Mouse (Mus musculus): ENCODE results near the gene Fignl2. TPM values are rescaled to one million over a fixed set of nuclear protein-coding genes. Genes with fewer than 3 reads are reported as not detected.

Gene Fignl2
- total and polyA plus RNA-seq, 3 experiments = not detected

- no peak overlapping the region for H3K27ac ChIP-seq (ENCODE audit: insufficient read depth, low read depth)
- no peak for DNase-seq (ENCODE audit: extremely low read depth)
- in situ Hi-C loops (cut with MboI; ENCODE audit: low pct_ligation_motif_present, low pct_unique_long_range_greater_than_20kb, low sequenced_read_pairs) = no loop called here
- no peak overlapping the region for H3K4me3 ChIP-seq (replicated peaks in 1 of 3; ENCODE audit: low read depth in 2 of 3, low read length in 2 of 3, poor library complexity in 1 of 3)
- no peaks in the 10 kb centered on the region for H3K36me3 ChIP-seq (replicated peaks in 1 of 2; ENCODE audit: control insufficient read depth in 1 of 2, insufficient read depth in 1 of 2, low read length in 1 of 2)
- H3K4me1 ChIP-seq (ENCODE audit: control insufficient read depth in 1 of 2, insufficient read depth in 2 of 2) = no peaks in the 10 kb centered on the region
- H3K79me2 ChIP-seq (replicated peaks; ENCODE audit: control insufficient read depth, extremely low read depth, insufficient read depth, poor library complexity, severe bottlenecking) = no peaks in the 10 kb centered on the region
- dilution Hi-C loops (cut with MboI; ENCODE audit: extremely low pct_ligation_motif_present, extremely low pct_unique_long_range_greater_than_20kb, low sequenced_read_pairs) = no loop called here
- H3K9me3 ChIP-seq (replicated peaks; ENCODE audit: low read length) = peaks cover 16% of the 10 kb centered on the region
- TF ChIP-seq UBTF (IDR thresholded peaks at IDR 0.05; ENCODE audit: low read depth, low read length) = no peak
- no peak for TF ChIP-seq MAFK (IDR thresholded peaks at IDR 0.05; ENCODE audit: insufficient replicate concordance, low read length)
- TF ChIP-seq MXI1 (IDR thresholded peaks at IDR 0.05; ENCODE audit: low read depth, low read length) = no peak
- H3K9ac ChIP-seq (ENCODE audit: insufficient read depth, low read depth) = no peak overlapping the region
- H3K27me3 ChIP-seq (replicated peaks) = peaks cover 31% of the 10 kb centered on the region
- no peak overlapping the region for H3K4me2 ChIP-seq (ENCODE audit: insufficient read depth, low read depth, poor library complexity, severe bottlenecking)
Observed at GRCm38 (mm10) chr15:101054541-101054940, 23.8 kb downstream of the Fignl2 start.

- H3K9ac ChIP-seq (ENCODE audit: insufficient read depth, low read depth) = no peak overlapping the region
- H3K4me1 ChIP-seq (ENCODE audit: control insufficient read depth in 1 of 2, insufficient read depth in 2 of 2) = no peaks in the 10 kb centered on the region
- peaks cover 16% of the 10 kb centered on the region for H3K9me3 ChIP-seq (replicated peaks; ENCODE audit: low read length)
- in situ Hi-C loops (cut with MboI; ENCODE audit: low pct_ligation_motif_present, low pct_unique_long_range_greater_than_20kb, low sequenced_read_pairs) = no loop called here
- no peaks in the 10 kb centered on the region for H3K79me2 ChIP-seq (replicated peaks; ENCODE audit: control insufficient read depth, extremely low read depth, insufficient read depth, poor library complexity, severe bottlenecking)
- dilution Hi-C loops (cut with MboI; ENCODE audit: extremely low pct_ligation_motif_present, extremely low pct_unique_long_range_greater_than_20kb, low sequenced_read_pairs) = no loop called here
- H3K27ac ChIP-seq (ENCODE audit: insufficient read depth, low read depth) = no peak overlapping the region
- H3K27me3 ChIP-seq (replicated peaks) = peaks cover 29% of the 10 kb centered on the region
- TF ChIP-seq MAZ (IDR thresholded peaks at IDR 0.05; ENCODE audit: low read depth, low read length) (no peak), CHD2 (IDR thresholded peaks at IDR 0.05; ENCODE audit: low read length) (no peak), POLR2AphosphoS2 (IDR thresholded peaks at IDR 0.05; ENCODE audit: low read depth, low read length) (no peak), ZNF384 (IDR thresholded peaks at IDR 0.05; ENCODE audit: low read depth, low read length) (no peak), ZKSCAN1 (IDR thresholded peaks at IDR 0.05; ENCODE audit: borderline replicate concordance, low read depth, low read length) (no peak), MEF2A (IDR thresholded peaks at IDR 0.05; ENCODE audit: borderline replicate concordance, low read depth, low read length) (no peak), NELFE (IDR thresholded peaks at IDR 0.05; ENCODE audit: low read depth, low read length) (no peak)
- H3K4me2 ChIP-seq (ENCODE audit: insufficient read depth, low read depth, poor library complexity, severe bottlenecking) = no peak overlapping the region
- H3K4me3 ChIP-seq (replicated peaks in 1 of 3; ENCODE audit: low read depth in 2 of 3, low read length in 2 of 3, poor library complexity in 1 of 3) = no peak overlapping the region
- DNase-seq (ENCODE audit: extremely low read depth) = no peak
- H3K36me3 ChIP-seq (replicated peaks in 1 of 2; ENCODE audit: control insufficient read depth in 1 of 2, insufficient read depth in 1 of 2, low read length in 1 of 2) = no peaks in the 10 kb centered on the region
Observed at GRCm38 (mm10) chr15:101053832-101054459, 24.4 kb downstream of the Fignl2 start.

- Histone ChIP-seq H3K36me3 (replicated peaks in 1 of 2; ENCODE audit: control insufficient read depth in 1 of 2, insufficient read depth in 1 of 2, low read length in 1 of 2) (no peaks in the 10 kb centered on the region), H3K9me3 (replicated peaks; ENCODE audit: low read length) (peaks cover 16% of the 10 kb centered on the region), H3K27me3 (replicated peaks) (peaks cover 27% of the 10 kb centered on the region), H3K4me1 (ENCODE audit: control insufficient read depth in 1 of 2, insufficient read depth in 2 of 2) (no peaks in the 10 kb centered on the region), H3K9ac (ENCODE audit: insufficient read depth, low read depth) (no peak overlapping the region), H3K79me2 (replicated peaks; ENCODE audit: control insufficient read depth, extremely low read depth, insufficient read depth, poor library complexity, severe bottlenecking) (no peaks in the 10 kb centered on the region), H3K4me3 (replicated peaks in 1 of 3; ENCODE audit: low read depth in 2 of 3, low read length in 2 of 3, poor library complexity in 1 of 3) (no peak overlapping the region), H3K4me2 (ENCODE audit: insufficient read depth, low read depth, poor library complexity, severe bottlenecking) (no peak overlapping the region), H3K27ac (ENCODE audit: insufficient read depth, low read depth) (no peak overlapping the region)
- DNase-seq (ENCODE audit: extremely low read depth) = no peak
- dilution Hi-C loops (cut with MboI; ENCODE audit: extremely low pct_ligation_motif_present, extremely low pct_unique_long_range_greater_than_20kb, low sequenced_read_pairs) = no loop called here
- TF ChIP-seq USF2 (conservative IDR thresholded peaks at IDR 0.05; ENCODE audit: low read depth, low read length) = no peak
- TF ChIP-seq USF1 (IDR thresholded peaks at IDR 0.05; ENCODE audit: low read depth, low read length) = no peak
- TF ChIP-seq MXI1 (IDR thresholded peaks at IDR 0.05; ENCODE audit: low read depth, low read length) = no peak
- no peak for TF ChIP-seq IRF4 (IDR thresholded peaks at IDR 0.05; ENCODE audit: low read depth, low read length)
- TF ChIP-seq CTCF (conservative IDR thresholded peaks at IDR 0.05 in 1 of 2, IDR thresholded peaks at IDR 0.05 in 1 of 2; ENCODE audit: low read depth in 2 of 2, low read length in 2 of 2) = no peak
- no peak for TF ChIP-seq GABPA (IDR thresholded peaks at IDR 0.05; ENCODE audit: insufficient replicate concordance, low read depth, low read length)
- TF ChIP-seq POLR2AphosphoS2 (IDR thresholded peaks at IDR 0.05; ENCODE audit: low read depth, low read length) = no peak
- TF ChIP-seq RAD21 (IDR thresholded peaks at IDR 0.05; ENCODE audit: low read depth, low read length) = no peak
- TF ChIP-seq ZKSCAN1 (IDR thresholded peaks at IDR 0.05; ENCODE audit: borderline replicate concordance, low read depth, low read length) = no peak
- no peak for TF ChIP-seq MEF2A (IDR thresholded peaks at IDR 0.05; ENCODE audit: borderline replicate concordance, low read depth, low read length)
- no peak for TF ChIP-seq ELF1 (IDR thresholded peaks at IDR 0.05; ENCODE audit: low read depth, low read length)
- no peak for TF ChIP-seq TCF12 (IDR thresholded peaks at IDR 0.05; ENCODE audit: low read depth, low read length)
- no peak for TF ChIP-seq ETS1 (conservative IDR thresholded peaks at IDR 0.05; ENCODE audit: low read depth, low read length)
- TF ChIP-seq PAX5 (IDR thresholded peaks at IDR 0.05; ENCODE audit: low read length) = no peak
- no peak for TF ChIP-seq MYC (IDR thresholded peaks at IDR 0.05; ENCODE audit: low read depth, low read length)
- in situ Hi-C loops (cut with MboI; ENCODE audit: low pct_ligation_motif_present, low pct_unique_long_range_greater_than_20kb, low sequenced_read_pairs) = no loop called here
Observed at GRCm38 (mm10) chr15:101052560-101053501, 25.5 kb downstream of the Fignl2 start.
